Mouse (Mus musculus): ENCODE results near the gene Tmem132a. TPM values are rescaled to one million over a fixed set of nuclear protein-coding genes. Genes with fewer than 3 reads are reported as not detected.

Gene Tmem132a
- polyA plus RNA-seq, 1 experiment from 2014 or later: 111 TPM

DNA sequence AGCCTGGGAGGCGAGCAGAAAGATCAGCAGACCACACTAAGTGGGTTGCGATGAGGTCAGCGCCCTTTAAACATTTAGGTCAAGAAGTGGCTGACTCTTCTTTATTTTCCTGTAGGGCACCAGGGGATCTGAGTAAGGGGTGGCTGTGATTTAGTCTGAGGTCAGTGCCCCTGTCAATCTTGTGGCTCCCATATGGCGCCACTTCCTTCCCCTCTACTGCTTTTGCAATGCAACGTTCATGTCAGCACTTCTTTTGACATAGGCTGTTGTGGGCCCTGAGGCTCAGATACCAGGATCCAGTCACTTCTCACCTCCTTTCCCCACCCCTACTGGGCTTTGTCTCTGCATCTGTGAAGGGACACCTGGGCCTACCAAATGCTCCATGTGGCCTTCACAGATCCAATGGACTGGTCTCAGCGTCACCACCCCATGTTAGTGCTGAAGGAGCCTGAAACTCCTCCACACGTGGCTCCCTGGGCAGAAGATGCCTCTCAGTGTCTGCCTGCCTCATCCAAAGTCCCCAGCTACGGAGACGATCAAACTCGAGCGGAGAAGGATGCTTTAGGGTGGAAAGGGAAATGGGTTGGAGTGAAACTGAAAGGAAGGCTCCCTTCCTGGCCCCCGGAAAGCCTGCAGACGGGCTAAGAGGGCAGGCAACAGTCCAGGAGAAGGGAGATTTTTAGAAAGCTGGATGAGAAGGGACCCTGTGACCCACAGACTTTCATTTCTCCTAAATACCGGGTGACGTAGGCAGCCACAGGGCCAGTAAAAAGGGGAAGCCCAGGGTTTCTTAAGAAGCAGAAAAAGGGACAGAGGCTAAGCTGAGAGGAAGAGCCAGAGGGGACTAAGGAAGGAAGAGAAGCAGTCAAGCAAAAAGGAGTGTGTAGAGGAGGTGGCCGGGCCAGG is 27.8 kb downstream of the Tmem132a start:
- Histone ChIP-seq H3K9me3 (replicated peaks) (no peaks in the 10 kb centered on the region), H3K36me3 (no peaks in the 10 kb centered on the region), H3K4me3 (no peak overlapping the region), H3K27me3 (ENCODE audit: low read depth, poor library complexity, severe bottlenecking) (peaks cover 28% of the 10 kb centered on the region), H3K4me1 (peaks cover 22% of the 10 kb centered on the region), H3K27ac (replicated peaks) (peak overlapping the region; percentile 4; the same call in 1 of the 2 replicates)
- 44% methylated on average over 16 of the region's 16 CpGs for WGBS
- peak; percentile 44 for DNase-seq (ENCODE audit: low spot score)

DNA sequence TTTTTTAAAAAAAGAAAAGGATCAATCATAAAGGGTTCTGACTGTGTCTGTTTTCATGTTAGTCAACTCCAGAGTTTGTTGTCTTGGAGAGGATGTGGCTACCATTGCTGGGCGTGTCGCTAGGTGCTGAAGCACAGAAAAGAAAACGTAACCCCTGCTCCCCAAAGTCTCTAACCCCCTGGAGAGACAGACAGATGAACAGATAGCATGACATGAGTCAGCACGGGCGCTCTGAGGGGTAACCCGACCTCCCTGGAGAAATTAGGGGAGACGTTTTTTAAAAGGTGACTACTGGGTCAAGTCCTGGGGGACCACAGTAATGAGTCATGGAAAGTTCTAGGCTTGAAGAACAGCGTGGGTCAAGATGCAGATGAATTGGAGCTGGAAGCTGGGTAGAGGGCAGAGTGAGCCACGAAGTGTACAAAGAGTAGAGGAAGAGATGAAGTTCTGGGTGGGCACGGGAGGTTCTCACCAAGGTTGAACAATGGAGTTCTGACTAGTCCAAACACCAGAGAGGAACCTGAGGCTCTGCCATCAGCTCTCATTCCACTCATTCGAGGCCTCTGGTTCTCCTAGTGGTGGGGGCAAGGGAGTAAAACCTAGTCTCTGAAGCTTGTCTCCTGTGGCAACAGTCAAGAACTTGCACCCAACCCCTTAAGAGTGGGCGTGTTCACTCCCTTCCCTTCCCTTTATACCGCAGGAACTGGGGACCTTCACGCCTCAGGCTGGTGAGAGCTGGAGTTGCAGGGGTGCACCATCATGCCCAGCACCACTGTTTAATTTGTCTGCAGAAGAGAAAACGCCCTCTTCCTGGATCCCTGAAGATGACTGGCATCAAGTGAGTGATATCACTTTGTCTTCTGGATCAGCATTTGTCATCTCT is 30.5 kb downstream of the Tmem132a start, which contains the start of gene Slc15a3:
Gene Slc15a3, plus strand, starts transcription at position 718 of the 883 bp plus-strand sequence.
- 86% methylated on average over 15 of the region's 15 CpGs for WGBS
- Histone ChIP-seq H3K36me3 (no peaks in the 10 kb centered on the region), H3K27me3 (ENCODE audit: low read depth, poor library complexity, severe bottlenecking) (peaks cover 24% of the 10 kb centered on the region), H3K4me1 (peaks cover 22% of the 10 kb centered on the region), H3K27ac (replicated peaks) (no peak within 1 kb of the TSS), H3K9me3 (replicated peaks) (no peaks in the 10 kb centered on the region), H3K4me3 (no peak within 1 kb of the TSS)
- DNase-seq (ENCODE audit: low spot score): no peak

DNA sequence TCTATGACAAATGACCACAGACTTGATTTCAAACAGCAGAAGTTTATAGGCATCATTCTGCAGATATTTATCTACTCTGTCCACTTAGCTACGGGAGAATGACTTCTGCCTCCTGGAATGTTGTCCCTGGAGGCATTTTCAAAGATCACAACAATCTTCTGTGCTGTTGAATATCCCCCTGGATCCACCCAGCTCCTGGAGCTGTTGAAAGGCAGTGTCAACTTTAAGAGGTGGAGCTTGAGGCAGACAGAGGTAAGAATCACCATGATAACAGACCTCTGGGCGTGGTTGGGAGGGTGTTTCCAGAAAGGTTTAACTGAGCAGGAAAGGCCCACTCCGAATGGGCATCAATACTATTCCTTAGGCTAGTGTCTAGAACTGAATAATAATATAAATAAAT is 34.1 kb downstream of the Tmem132a start:
- 72% methylated on average over 3 of the region's 3 CpGs for WGBS
- H3K9me3 ChIP-seq (replicated peaks): no peaks in the 10 kb centered on the region
- H3K27me3 ChIP-seq (ENCODE audit: low read depth, poor library complexity, severe bottlenecking): peaks cover 11% of the 10 kb centered on the region
- no peak overlapping the region for H3K4me3 ChIP-seq
- no peak for DNase-seq (ENCODE audit: low spot score)
- H3K4me1 ChIP-seq: no peaks in the 10 kb centered on the region
- H3K27ac ChIP-seq (replicated peaks): no peak overlapping the region
- no peaks in the 10 kb centered on the region for H3K36me3 ChIP-seq

DNA sequence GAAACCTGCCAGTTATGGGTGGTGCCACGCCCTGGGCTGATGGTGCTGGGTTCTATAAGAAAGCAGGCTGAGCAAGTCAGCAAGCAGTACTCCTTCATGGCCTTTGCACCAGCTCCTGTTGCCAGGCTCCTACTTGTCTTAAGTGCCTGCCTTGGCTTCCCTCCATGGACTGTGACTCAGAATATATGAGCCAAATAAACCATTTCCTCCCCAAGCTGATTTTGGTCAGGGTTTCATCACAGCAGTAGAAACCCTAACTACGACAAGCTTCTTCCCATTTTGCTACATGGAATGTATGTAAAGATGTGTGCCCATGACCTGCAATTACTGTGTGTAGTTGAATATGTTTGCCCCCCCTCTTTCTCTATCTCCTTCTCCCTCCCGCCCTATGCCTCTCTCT is 36.1 kb downstream of the Tmem132a start:
- Histone ChIP-seq H3K36me3 (no peaks in the 10 kb centered on the region), H3K4me3 (no peak overlapping the region), H3K27me3 (ENCODE audit: low read depth, poor library complexity, severe bottlenecking) (no peaks in the 10 kb centered on the region), H3K9me3 (replicated peaks) (no peaks in the 10 kb centered on the region), H3K4me1 (no peaks in the 10 kb centered on the region), H3K27ac (replicated peaks) (no peak overlapping the region)
- no peak for DNase-seq (ENCODE audit: low spot score)
- WGBS: 77% methylated on average over 3 of the region's 3 CpGs

DNA sequence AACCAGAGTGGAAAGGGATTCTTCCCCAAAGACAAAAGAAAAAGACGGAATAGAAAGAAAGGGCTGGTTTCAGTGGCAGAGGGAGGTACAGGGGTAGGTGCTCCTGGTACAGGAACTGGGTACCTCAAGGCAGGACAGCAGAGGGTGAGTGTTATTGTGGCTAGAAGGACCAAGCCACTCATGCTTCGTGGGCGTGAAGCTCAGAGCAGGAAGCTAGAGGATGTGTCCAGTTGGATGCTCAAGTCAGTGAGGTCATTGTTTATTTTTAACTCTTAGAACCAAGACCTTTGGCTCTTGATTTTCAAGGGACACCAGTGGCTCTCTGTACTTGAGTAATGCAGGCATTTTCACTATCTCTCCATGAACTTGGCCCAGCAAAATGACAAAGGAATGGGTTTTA is 37.7 kb downstream of the Tmem132a start:
- Histone ChIP-seq H3K9me3 (replicated peaks) (no peaks in the 10 kb centered on the region), H3K27ac (replicated peaks) (no peak overlapping the region), H3K27me3 (ENCODE audit: low read depth, poor library complexity, severe bottlenecking) (no peaks in the 10 kb centered on the region), H3K4me3 (no peak overlapping the region), H3K4me1 (no peaks in the 10 kb centered on the region), H3K36me3 (no peaks in the 10 kb centered on the region)
- DNase-seq (ENCODE audit: low spot score): no peak
- WGBS: 81% methylated on average over 3 of the region's 3 CpGs

DNA sequence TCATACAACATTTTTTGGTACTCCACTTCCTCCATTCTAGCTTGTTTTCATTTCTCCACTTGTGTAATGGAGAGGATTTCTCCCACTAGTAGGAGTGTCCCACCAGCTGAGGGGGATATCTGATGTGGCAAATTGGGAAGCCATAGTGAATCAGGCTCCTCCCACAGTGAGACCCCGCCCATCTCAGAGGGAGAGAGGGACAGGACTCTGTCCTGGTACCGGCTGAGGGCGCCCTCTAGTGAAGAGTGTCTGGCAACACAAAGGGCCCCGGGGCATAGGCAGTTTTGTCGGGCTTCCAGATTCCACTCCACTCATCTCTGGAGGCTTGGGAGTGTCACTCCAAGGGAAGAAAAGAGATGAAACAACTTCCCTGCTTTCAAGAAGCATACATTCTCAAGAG is 38.3 kb downstream of the Tmem132a start:
- no peak overlapping the region for H3K4me3 ChIP-seq
- H3K27me3 ChIP-seq (ENCODE audit: low read depth, poor library complexity, severe bottlenecking): no peaks in the 10 kb centered on the region
- WGBS: 8% methylated on average over 5 of the region's 5 CpGs
- H3K4me1 ChIP-seq: no peaks in the 10 kb centered on the region
- H3K9me3 ChIP-seq (replicated peaks): no peaks in the 10 kb centered on the region
- DNase-seq (ENCODE audit: low spot score): peak; percentile 62
- no peaks in the 10 kb centered on the region for H3K36me3 ChIP-seq
- H3K27ac ChIP-seq (replicated peaks): no peak overlapping the region

DNA sequence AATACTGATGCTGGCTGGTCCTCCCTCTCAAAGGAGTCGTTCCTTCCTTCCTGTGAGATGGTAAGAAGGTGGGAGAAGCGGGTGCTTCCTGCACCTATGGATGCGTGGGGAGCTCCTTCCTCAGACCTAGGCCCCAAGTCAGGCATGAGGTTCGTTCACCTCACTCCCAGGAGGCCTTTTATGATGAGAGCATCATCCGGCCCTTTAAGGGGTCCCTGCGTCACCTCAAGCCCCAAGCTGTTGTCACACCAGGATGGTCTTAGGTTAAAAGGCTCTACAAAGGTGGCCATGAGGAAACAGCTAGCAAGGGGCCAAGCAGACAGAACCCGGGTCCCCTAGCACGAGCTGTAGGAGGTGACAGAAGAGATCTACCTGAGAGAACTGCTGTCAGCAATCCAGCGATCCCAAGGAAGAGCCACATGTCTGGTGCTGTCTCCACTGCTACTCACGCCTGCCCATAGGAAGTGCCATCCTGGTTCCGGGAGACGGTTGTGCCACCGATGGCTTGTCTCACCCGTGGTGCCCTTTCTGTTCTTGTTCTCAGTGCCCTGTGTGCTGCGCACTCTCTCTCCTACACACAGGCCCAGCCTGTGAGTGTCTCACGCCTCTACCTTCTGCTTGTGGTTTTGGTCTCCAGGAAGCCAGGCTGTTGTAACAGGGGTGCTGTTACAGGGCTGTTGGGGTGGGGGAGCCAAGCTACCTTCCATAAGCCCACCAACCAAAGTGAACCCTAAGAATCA is 40.1 kb downstream of the Tmem132a start, which contains the start of gene Cd6:
Gene Cd6, minus strand, starts transcription at position 623 of the 740 bp plus-strand sequence.
- H3K4me3 ChIP-seq: no peak within 1 kb of the TSS
- H3K36me3 ChIP-seq: no peaks in the 10 kb centered on the region
- no peaks in the 10 kb centered on the region for H3K27me3 ChIP-seq (ENCODE audit: low read depth, poor library complexity, severe bottlenecking)
- H3K27ac ChIP-seq (replicated peaks): no peak within 1 kb of the TSS
- peaks cover 11% of the 10 kb centered on the region for H3K4me1 ChIP-seq
- no peaks in the 10 kb centered on the region for H3K9me3 ChIP-seq (replicated peaks)
- DNase-seq (ENCODE audit: low spot score): no peak
- 92% methylated on average over 16 of the region's 16 CpGs for WGBS

DNA sequence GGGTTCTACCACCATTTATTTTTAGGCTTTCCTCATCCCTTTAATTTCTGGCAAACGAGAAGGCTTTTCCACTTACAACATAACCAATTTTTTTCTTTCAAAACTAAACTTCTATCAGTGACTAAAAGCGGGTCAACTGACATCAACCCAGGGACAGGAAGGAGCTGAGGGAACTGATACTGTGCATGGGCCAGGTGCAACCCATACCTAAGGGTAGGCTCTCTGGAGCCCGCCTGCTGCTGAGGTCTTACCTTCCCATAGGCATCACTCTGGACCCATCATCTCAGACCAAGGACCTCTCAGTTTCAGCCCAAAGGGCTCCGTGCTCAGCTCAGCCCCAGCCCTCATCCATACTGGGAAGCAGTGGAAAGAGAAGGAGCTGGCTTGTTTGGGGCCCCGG is 41.4 kb downstream of the Tmem132a start:
- no peak for DNase-seq (ENCODE audit: low spot score)
- Histone ChIP-seq H3K36me3 (no peaks in the 10 kb centered on the region), H3K9me3 (replicated peaks) (no peaks in the 10 kb centered on the region), H3K27me3 (ENCODE audit: low read depth, poor library complexity, severe bottlenecking) (no peaks in the 10 kb centered on the region), H3K4me1 (peaks cover 11% of the 10 kb centered on the region), H3K4me3 (no peak overlapping the region), H3K27ac (replicated peaks) (no peak overlapping the region; the same call in 1 of the 2 replicates)
- 92% methylated on average over 5 of the region's 5 CpGs for WGBS

DNA sequence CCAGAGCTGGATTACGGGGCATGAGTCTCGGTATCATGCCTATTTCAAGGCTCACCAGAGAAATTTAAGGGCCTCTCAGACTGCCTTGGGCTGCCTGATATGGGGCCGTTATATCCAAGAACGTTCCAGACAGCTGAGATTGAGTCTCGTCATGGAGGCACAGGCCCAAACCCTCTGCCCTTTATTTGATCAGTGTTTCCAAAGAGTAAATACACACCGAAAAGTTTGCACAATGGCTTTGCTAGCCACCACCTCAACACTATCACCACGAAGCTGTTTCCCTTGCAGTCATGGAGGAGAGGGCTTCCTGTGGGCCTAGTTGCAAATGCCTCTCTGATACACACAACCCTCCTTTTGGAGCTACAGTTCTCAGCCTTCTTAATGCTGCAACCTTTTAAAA is 45.7 kb downstream of the Tmem132a start:
- no peaks in the 10 kb centered on the region for H3K36me3 ChIP-seq
- H3K27ac ChIP-seq (replicated peaks): no peak overlapping the region
- H3K9me3 ChIP-seq (replicated peaks): no peaks in the 10 kb centered on the region
- no peaks in the 10 kb centered on the region for H3K27me3 ChIP-seq (ENCODE audit: low read depth, poor library complexity, severe bottlenecking)
- H3K4me1 ChIP-seq: peaks cover 15% of the 10 kb centered on the region
- 87% methylated on average over 7 of the region's 7 CpGs for WGBS
- no peak for DNase-seq (ENCODE audit: low spot score)
- H3K4me3 ChIP-seq: no peak overlapping the region

DNA sequence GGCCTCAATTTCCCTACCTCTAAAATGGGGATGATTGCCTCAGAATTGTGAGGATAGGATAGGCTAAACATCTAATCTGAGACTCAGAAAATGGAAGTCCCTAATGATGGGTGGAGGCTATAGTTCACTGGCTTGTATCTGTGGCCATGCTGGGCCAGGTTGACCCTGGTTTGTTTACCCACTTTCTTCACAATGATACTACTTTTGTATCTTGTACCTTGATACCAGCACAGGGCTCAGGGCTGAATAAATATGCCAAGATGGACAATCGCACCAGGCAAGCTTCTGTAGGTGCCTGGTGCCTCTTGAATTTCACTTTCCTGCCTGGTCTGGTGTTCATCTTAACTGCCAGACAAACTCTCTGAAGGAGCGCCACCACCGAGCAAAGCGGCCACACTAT is 47.2 kb downstream of the Tmem132a start:
- no peak overlapping the region for H3K27ac ChIP-seq (replicated peaks)
- H3K36me3 ChIP-seq: no peaks in the 10 kb centered on the region
- no peak overlapping the region for H3K4me3 ChIP-seq
- peaks cover 22% of the 10 kb centered on the region for H3K4me1 ChIP-seq
- H3K9me3 ChIP-seq (replicated peaks): no peaks in the 10 kb centered on the region
- DNase-seq (ENCODE audit: low spot score): no peak
- 94% methylated on average over 4 of the region's 4 CpGs for WGBS
- H3K27me3 ChIP-seq (ENCODE audit: low read depth, poor library complexity, severe bottlenecking): no peaks in the 10 kb centered on the region

DNA sequence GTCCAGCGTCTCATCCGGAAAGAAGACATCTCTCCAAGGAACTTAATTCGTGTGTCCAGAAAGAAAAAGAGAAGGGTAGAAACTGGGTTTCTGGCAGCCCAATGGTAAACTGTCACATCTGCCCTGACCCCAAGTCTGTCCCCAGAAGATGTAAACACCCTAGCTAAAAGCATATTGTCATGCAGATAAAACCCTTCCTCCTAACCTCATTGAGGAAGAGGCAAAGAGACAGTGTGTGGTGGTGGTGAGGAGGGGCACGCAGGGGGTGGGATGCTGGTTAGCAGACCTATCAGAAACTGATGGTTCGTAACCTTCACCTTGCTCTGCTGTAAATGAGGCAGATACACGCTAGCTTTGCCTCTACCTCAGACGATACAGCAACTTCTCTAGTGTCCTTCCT is 48.4 kb downstream of the Tmem132a start:
- Histone ChIP-seq H3K36me3 (no peaks in the 10 kb centered on the region), H3K4me1 (peaks cover 22% of the 10 kb centered on the region), H3K27me3 (ENCODE audit: low read depth, poor library complexity, severe bottlenecking) (no peaks in the 10 kb centered on the region), H3K27ac (replicated peaks) (no peak overlapping the region), H3K4me3 (no peak overlapping the region), H3K9me3 (replicated peaks) (no peaks in the 10 kb centered on the region)
- WGBS: 63% methylated on average over 7 of the region's 7 CpGs
- DNase-seq (ENCODE audit: low spot score): no peak

DNA sequence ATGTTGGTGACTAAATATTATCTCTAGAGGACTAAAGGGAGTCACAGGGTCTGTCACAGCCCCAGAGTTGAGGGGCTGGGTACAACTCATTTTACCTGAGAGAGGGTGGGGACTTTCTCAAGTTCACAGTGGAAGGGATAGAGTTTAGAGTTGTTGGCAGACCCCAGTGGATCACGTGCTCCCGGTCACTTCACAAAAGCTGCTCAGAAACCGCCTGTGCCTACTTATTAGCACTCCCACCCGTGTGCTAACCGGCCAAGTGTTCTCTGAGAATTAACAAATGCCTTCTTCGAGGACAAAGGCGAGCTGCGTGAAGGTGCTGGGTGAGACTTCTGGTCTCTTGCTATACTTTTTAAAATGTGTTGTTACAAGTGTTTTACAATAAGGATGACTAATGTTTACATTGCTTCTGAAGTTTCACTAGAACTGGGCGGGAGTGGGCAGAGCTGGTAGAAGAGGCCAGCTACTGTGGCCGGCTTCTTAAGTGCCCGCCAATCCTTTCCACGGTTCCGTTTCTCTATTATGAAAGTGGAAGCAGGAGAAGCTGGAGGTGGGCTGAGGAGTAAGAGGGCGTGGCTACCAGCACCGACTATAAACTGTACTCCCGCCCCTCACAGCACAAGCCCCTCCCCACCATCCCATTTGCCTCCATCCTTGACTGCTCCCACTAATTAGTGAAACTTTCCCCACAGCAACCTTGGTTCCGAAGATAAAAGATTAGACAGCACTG is 51.4 kb downstream of the Tmem132a start:
- Histone ChIP-seq H3K9me3 (replicated peaks) (no peaks in the 10 kb centered on the region), H3K27ac (replicated peaks) (no peak overlapping the region), H3K36me3 (no peaks in the 10 kb centered on the region), H3K4me3 (no peak overlapping the region), H3K27me3 (ENCODE audit: low read depth, poor library complexity, severe bottlenecking) (no peaks in the 10 kb centered on the region), H3K4me1 (peaks cover 11% of the 10 kb centered on the region; the same call in 1 of the 2 replicates)
- 53% methylated on average over 17 of the region's 17 CpGs for WGBS
- no peak for DNase-seq (ENCODE audit: low spot score)

Data from midbrain, embryonic 10.5 days (tissue).